Mouse (Mus musculus): ENCODE data around the gene Itpkb.

- no peak for TF ChIP-seq EP300 (IDR thresholded peaks at IDR 0.05; ENCODE audit: low read depth)
- TF ChIP-seq CTCF (IDR thresholded peaks at IDR 0.05; ENCODE audit: low read depth): no peak
Measured at GRCm38 (mm10) chr1:180347907-180348306, 17.6 kb downstream of the Itpkb start.
